Mouse (Mus musculus): ENCODE data around the gene Abtb2.
A peak's percentile ranks its signal among the peaks of the same experiment; 100 is the strongest.

The Abtb2 gene

GRCm38 (mm10) chr2:103661696-103662095 lies 95.6 kb downstream of the Abtb2 start:
- DNase-seq (ENCODE audit: low spot score in 2 of 2) = no peak

DNA sequence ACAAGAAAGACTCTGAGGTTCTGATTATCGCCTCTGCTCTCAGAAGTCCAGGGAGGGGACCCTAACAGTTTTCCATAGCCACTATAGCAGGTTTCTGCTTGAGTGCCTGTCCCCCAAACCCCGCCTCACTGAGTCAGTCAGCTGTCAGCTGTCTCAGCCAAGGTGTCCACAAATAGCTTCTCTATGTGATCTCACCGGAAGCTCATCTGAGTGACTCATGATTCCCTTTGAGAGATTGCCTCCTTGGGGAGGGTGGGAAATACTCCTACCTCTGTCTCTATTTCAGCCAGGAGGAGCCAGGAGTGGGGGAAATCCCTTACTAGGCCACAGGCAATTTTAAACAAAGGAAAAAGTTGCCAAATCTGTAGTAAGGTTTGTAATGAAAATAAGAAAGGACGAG lies 96.0 kb downstream of the Abtb2 start:
- DNase-seq (ENCODE audit: low spot score in 2 of 2) = no peak

DNA sequence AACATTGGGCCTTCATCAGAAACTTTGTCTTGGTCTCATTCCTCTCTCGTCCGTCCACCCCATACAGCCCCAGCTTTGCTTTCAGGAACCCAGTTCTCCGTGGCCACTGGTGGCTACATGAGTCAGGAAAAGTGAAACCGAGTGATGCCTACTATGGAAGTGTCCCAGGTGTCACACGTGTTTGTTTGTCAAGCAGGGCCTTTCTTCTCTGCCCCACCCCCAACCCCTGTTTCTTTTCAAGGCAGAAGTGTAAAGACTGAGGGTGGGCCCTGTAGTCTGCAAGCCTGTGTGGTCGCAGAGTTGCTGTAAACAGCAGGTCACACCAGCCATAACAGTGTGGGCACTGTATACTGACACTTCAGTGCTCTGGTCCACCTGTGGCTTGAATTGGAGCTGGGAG lies 98.2 kb downstream of the Abtb2 start:
- no peak for DNase-seq (ENCODE audit: low spot score in 2 of 2)

DNA sequence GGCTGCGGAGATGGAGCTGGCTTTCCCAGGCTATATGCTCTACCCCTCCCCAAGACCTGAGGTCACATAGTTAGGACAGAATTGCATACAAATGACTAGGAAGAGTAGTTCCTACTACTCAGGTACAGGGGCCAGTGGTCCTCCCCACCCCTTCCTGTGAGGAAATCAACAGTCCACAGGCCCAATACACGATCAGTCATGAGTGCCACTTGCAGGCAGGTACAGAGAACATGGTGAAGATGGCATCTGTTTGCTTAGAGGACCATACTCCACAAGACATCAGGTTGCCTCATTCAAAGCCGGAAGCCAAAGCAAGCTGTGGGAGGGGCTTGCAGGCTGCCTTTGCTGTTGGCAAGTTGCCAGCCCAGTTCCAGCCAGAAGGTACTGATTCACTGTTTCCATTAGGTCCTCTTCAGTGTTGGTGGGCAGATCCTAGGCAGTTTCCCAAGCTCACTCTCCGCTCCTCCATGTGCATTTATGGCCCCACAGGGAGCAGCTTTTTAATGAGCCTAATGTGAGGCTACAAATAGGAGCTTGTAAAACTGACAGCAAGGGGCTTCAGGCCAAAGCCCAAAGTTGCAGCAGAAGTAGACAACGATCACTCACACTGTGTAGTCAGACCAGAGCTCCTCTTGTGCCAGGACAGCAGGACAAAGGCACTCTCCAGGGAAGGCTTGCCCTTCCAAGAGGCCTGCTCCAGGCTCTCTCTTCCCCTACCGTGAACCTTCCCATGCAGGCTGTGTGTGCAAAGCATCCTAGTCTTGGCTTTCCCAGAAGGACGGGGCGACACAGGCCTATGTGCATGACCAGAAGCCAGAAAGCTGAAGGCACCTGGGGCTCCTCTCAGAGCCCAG lies 102.1 kb downstream of the Abtb2 start:
- no peak for DNase-seq (ENCODE audit: low spot score in 2 of 2)

DNA sequence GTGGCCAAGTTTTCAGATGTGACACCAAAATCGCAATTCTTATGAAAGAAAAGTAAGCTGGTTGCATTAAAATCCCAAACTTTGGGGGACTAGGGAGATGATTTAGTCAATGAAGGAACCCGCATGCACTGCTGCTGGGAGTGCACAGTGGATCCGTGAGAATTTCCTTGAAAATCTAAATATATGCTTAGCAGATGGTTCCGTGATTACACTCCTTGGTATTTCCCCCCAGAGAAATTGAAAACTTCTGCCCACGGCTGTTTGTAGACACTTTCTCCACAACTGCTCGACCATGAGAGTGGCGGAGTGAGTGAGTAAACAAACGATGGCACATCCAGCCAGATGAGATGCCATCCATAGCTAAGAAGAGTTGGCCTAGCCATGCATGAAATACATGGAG lies 102.8 kb downstream of the Abtb2 start:
- no peak for DNase-seq (ENCODE audit: low spot score in 2 of 2)

GRCm38 (mm10) chr2:103669561-103669960 lies 103.5 kb downstream of the Abtb2 start:
- no peak for DNase-seq (ENCODE audit: low spot score in 2 of 2)

DNA sequence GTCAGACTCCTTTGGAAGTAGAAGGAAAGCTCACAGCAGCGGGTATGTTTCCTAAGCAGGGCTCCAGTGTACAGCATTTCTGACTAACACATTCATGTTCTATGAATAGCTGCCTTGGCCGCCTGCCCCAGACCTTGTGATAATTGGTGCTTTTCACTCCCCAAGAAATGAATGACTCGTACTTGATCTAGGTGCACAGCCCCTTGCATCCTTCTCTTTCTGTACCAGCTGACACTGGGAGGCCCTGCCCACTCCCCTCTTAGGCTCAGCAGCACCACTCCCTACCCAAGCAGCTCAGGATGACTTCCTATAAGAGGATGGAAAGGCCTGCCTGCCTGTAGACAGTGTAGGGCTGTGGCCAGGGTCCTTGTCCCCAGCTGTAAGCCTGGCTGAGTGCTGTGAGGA lies 104.2 kb downstream of the Abtb2 start:
- no peak for DNase-seq (ENCODE audit: low spot score in 2 of 2)

GRCm38 (mm10) chr2:103672573-103673119 lies 106.5 kb downstream of the Abtb2 start:
- no peak for DNase-seq (ENCODE audit: low spot score in 2 of 2)

GRCm38 (mm10) chr2:103673609-103674008 lies 107.5 kb downstream of the Abtb2 start:
- no peak for DNase-seq (ENCODE audit: low spot score in 2 of 2)

- no peak for DNase-seq (ENCODE audit: low spot score in 2 of 2)
Observed at GRCm38 (mm10) chr2:103675391-103675790, 109.3 kb downstream of the Abtb2 start.

DNA sequence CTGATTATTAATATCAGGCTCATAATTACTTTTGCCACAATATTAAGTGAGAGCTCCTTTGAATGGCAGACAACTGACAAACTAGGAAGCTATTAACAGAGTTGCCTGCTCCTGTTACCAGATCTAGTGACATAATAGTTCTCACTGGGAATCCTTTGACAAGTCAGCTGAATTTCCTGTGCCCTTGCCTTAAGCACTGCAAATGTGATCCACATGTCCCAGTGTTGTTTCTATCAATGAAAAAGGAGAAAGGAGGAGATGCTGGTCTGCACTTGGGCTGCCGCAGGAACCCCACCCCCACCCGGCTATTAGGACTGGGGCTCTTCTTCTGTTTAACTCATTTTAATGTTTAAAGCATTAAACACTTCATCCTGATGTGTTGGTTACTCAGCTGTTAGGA lies 110.7 kb downstream of the Abtb2 start:
- no peak for DNase-seq (ENCODE audit: low spot score in 2 of 2)

DNA sequence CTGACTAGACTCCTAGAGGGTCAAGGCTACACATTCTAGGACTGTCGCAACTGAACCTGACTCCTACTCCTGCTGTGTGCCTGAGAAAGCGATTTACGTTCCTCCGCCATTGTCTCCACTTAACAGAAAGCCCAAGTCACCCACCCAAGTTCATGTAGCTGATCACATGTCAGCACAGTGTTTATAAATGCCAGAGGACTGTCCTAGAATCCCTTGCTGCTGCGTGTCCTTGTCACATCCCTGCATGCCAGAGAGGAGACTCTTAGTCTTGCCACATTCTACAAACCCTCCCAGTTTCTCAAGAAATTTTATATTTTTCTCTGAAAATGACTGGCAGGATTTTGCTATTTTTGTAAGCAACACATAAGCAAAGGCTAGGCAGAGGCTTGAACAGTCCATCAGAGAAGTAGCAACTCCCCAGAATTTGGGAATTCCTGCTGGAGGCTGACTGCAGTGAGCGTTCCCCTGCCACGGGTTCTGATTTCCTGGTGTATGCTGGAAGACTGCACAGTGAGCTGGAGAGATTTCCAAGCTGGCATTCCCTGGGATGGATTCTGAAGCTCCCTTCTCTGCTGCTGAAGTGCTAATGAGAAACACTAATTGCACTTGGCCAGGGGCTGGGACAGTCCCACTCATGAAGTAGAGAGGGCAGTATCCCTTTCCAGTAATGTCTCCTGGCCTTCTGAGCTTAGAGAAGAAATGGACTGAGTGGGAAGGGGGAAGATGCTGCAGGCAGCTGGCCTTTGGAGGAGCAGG lies 111.7 kb downstream of the Abtb2 start:
- DNase-seq (ENCODE audit: low spot score in 2 of 2) = no peak

DNA sequence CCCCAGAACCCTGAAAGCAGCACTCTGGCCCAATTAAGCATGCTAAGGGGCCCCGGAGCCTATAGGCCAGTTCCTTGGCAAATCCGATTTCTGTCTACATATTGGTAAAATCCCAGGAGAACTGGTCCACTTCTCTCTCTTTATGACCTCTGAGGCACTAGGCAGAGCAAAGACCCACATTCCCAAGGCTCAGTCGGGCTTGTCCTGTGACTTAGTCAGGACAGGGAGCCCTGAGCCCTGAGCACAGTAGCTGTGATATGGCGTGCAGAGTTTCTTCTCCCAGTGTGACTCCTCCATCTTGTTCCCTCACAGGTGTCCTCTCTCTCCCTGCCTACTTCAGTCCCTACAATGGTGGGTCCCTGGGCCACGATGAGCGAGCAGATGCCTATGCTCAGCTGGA lies 112.3 kb downstream of the Abtb2 start:
- DNase-seq (ENCODE audit: low spot score in 2 of 2) = no peak

- no peak for DNase-seq (ENCODE audit: low spot score in 2 of 2)
Observed at GRCm38 (mm10) chr2:103680364-103681110, 114.4 kb downstream of the Abtb2 start.

- DNase-seq (ENCODE audit: low spot score in 2 of 2) = no peak
Observed at GRCm38 (mm10) chr2:103681149-103681548, 115.0 kb downstream of the Abtb2 start.

- DNase-seq (ENCODE audit: low spot score in 2 of 2) = peak in 1 of 2 experiments; percentile 20
Observed at GRCm38 (mm10) chr2:103682261-103682722, 116.2 kb downstream of the Abtb2 start.

- no peak for DNase-seq (ENCODE audit: low spot score in 2 of 2)
Observed at GRCm38 (mm10) chr2:103682927-103683442, 116.9 kb downstream of the Abtb2 start.

DNA sequence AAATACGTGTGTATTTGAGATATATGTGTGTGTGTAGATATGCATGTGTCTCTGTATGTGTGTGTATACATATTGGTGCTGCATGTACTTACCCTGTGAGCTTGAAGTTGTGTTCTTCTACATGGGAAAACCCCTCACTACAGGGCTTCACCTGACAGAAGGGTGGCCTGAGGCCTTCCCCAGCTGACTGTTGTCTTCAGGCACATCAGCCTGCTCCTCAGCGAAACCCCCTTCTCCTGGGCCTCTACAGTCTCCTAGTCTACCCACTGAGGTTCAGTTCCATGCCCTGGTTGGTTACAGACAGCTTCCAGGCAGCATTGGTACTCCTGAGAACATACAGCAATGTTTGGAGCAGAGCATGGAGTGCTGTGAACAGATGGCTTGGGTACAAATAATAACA lies 118.3 kb downstream of the Abtb2 start:
- DNase-seq (ENCODE audit: low spot score in 2 of 2) = no peak

DNA sequence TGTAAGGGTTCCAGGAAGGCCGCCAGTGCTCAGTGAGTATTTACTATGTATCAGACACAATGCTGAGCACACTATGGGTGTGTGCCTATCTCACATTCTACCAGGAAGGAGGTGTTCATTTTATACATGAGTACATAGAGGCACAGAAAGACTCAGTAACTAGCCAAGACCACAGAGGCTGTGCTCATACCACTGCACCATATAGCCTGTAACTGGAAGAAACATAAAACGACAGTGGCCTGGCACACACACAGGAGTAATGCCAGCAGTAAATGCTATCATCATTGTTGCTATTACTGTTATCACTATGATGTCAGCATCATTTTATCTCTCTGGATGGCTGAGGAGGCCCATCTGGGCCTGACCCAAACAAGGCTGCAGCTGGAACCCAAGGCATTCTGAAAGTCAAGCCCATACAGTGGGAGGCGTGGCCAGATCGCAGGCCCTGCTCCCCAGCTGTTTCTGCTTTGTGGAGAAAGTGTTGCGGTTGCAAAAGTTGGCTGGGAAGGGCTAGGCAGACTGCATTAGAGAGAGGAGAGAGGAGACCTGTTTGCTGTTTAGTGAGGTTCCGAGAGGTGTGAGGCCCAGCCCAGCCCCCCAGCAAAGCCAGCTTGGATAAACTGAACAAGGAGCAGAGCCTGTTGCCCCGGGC lies 118.9 kb downstream of the Abtb2 start:
- DNase-seq (ENCODE audit: low spot score in 2 of 2) = no peak

DNA sequence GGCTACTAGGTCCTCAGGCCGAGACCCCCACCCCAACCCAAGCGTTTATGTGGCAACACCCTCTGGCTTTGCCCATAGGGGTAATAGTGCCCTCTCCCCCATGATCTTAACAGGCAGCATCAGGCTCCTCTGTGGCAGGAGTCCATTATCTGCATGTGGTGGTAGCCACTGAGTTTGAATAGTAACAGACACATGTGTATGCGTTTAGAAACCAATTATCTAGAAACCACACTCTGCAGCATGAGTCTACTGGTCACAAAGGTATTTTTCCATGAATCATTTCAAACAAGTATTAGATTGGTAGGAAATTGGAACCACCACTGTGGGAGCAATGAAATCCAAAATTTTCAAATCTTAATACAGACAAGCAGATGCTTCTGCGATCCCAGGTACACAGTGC lies 119.5 kb downstream of the Abtb2 start:
- no peak for DNase-seq (ENCODE audit: low spot score in 2 of 2)

DNA sequence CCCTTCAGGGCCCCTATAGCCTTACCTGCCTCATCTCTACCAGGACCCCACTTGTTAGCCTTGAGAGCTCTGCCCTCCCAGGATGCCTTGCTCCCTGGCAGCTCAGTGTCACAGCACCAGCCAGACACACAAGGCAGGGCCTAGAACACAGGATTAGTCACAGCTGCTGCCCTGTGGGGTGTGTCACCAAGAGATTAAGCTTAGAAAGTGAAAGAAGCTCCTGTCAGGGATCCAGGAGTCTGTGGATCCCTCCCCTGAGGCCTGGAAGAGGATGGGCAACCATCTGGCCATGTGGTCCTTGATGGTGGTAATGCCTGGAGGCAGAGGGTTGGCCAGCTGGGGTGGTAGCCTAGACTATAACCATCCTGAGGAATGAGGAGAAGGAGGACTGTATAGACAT lies 121.0 kb downstream of the Abtb2 start:
- DNase-seq (ENCODE audit: low spot score in 2 of 2) = no peak

All from spleen, postnatal 14 days (tissue).